Mouse (Mus musculus): Measurements from ENCODE around the gene Evi2a. TPM values are rescaled to one million over a fixed set of nuclear protein-coding genes. Genes with fewer than 3 reads are reported as not detected.

The Evi2a gene
- total RNA-seq (2014; rRNA removed) (2.3 and 3.0 TPM in 2 replicates), polyA plus RNA-seq (2015; fragmentation: Nextera tagmentation; extraction: Ambion mirVana) (4.5 and 5.9 TPM in 2 replicates)

GRCm38 (mm10) chr11:79530333-79530761 lies at the start of gene Evi2a, which contains the start of gene Evi2:
Gene Evi2a, minus strand, starts transcription at chr11:79530609.
Gene Evi2, minus strand, starts transcription at chr11:79530589.
- WGBS: 81% methylated on average over 7 of the region's 7 CpGs

GRCm38 (mm10) chr11:79577741-79578140 lies 47.3 kb upstream of the Evi2a start:
- 53% methylated on average over 5 of the region's 5 CpGs for WGBS
- no peaks in the 10 kb centered on the region for H3K4me1 ChIP-seq (ENCODE audit: insufficient read depth, low read length)
- peak; percentile 90 for DNase-seq (ENCODE audit: low spot score)
- peak overlapping the region; percentile 32; the same call in 1 of the 2 replicates for H3K27ac ChIP-seq
- H3K27me3 ChIP-seq (ENCODE audit: insufficient read depth, low read length): no peaks in the 10 kb centered on the region
- H3K4me3 ChIP-seq (ENCODE audit: low read length): no peak overlapping the region
- peak; percentile 88 for TF ChIP-seq CTCF (IDR thresholded peaks at IDR 0.05; ENCODE audit: low read depth)
- H3K4me2 ChIP-seq (ENCODE audit: low read depth, low read length): no peak overlapping the region
- no peak overlapping the region for H3K9ac ChIP-seq (replicated peaks; ENCODE audit: low read length)
- peak; percentile 74 for ATAC-seq
- peaks cover 22% of the 10 kb centered on the region; the same call in 1 of the 2 replicates for H3K36me3 ChIP-seq (ENCODE audit: insufficient read depth, low read length)
- H3K9me3 ChIP-seq (ENCODE audit: low read length): no peaks in the 10 kb centered on the region

More at GRCm38 (mm10) chr11:79530333-79530761, at the start of gene Evi2a, which contains the start of gene Evi2:
- 0 out of 2 replicates have a peak, but pooled peaks cover 4% of the 10 kb centered on the region for H3K4me1 ChIP-seq (ENCODE audit: insufficient read depth, low read length)
- no peaks in the 10 kb centered on the region for H3K9me3 ChIP-seq (ENCODE audit: low read length)
- no peak within 1 kb of the TSS for H3K9ac ChIP-seq (replicated peaks; ENCODE audit: low read length)
- H3K27me3 ChIP-seq (ENCODE audit: insufficient read depth, low read length): no peaks in the 10 kb centered on the region
- H3K27ac ChIP-seq: no peak within 1 kb of the TSS
- H3K4me3 ChIP-seq (ENCODE audit: low read length): no peak within 1 kb of the TSS
- H3K4me2 ChIP-seq (ENCODE audit: low read depth, low read length): no peak within 1 kb of the TSS
- TF ChIP-seq CTCF (IDR thresholded peaks at IDR 0.05; ENCODE audit: low read depth): no peak
- DNase-seq (ENCODE audit: low spot score) (no peak), ATAC-seq (no peak)
- H3K36me3 ChIP-seq (ENCODE audit: insufficient read depth, low read length): no peaks in the 10 kb centered on the region; the same call in 1 of the 2 replicates

GRCm38 (mm10) chr11:79575383-79576073 lies 45.1 kb upstream of the Evi2a start:
- Histone ChIP-seq H3K4me1 (ENCODE audit: insufficient read depth, low read length) (no peaks in the 10 kb centered on the region), H3K9me3 (ENCODE audit: low read length) (no peaks in the 10 kb centered on the region), H3K4me3 (ENCODE audit: low read length) (no peak overlapping the region), H3K4me2 (ENCODE audit: low read depth, low read length) (no peak overlapping the region), H3K36me3 (ENCODE audit: insufficient read depth, low read length) (peaks cover 30% of the 10 kb centered on the region), H3K27me3 (ENCODE audit: insufficient read depth, low read length) (no peaks in the 10 kb centered on the region), H3K27ac (0 out of 2 replicates have a peak overlapping the region, but pooled peaks have one; percentile 1), H3K9ac (replicated peaks; ENCODE audit: low read length) (no peak overlapping the region)
- 77% methylated on average over 14 of the region's 14 CpGs for WGBS
- DNase-seq (ENCODE audit: low spot score): peak; percentile 25
- no peak for ATAC-seq
- no peak for TF ChIP-seq CTCF (IDR thresholded peaks at IDR 0.05; ENCODE audit: low read depth)

GRCm38 (mm10) chr11:79573836-79574235 lies 43.4 kb upstream of the Evi2a start:
- 69% methylated on average over 3 of the region's 3 CpGs for WGBS
- Histone ChIP-seq H3K4me3 (ENCODE audit: low read length) (no peak overlapping the region), H3K36me3 (ENCODE audit: insufficient read depth, low read length) (peaks cover 33% of the 10 kb centered on the region), H3K27me3 (ENCODE audit: insufficient read depth, low read length) (no peaks in the 10 kb centered on the region), H3K9ac (replicated peaks; ENCODE audit: low read length) (no peak overlapping the region), H3K9me3 (ENCODE audit: low read length) (no peaks in the 10 kb centered on the region), H3K27ac (no peak overlapping the region), H3K4me1 (ENCODE audit: insufficient read depth, low read length) (no peaks in the 10 kb centered on the region), H3K4me2 (ENCODE audit: low read depth, low read length) (no peak overlapping the region)
- TF ChIP-seq CTCF (IDR thresholded peaks at IDR 0.05; ENCODE audit: low read depth): no peak
- DNase-seq (ENCODE audit: low spot score): no peak
- ATAC-seq: no peak

- peaks cover 51% of the 10 kb centered on the region for H3K36me3 ChIP-seq (ENCODE audit: insufficient read depth, low read length)
- H3K9ac ChIP-seq (replicated peaks; ENCODE audit: low read length): no peak overlapping the region
- DNase-seq (ENCODE audit: low spot score): no peak
- ATAC-seq: no peak
- H3K4me1 ChIP-seq (ENCODE audit: insufficient read depth, low read length): no peaks in the 10 kb centered on the region
- H3K27ac ChIP-seq: no peak overlapping the region
- H3K27me3 ChIP-seq (ENCODE audit: insufficient read depth, low read length): no peaks in the 10 kb centered on the region
- no peak overlapping the region for H3K4me2 ChIP-seq (ENCODE audit: low read depth, low read length)
- no peak overlapping the region for H3K4me3 ChIP-seq (ENCODE audit: low read length)
- 85% methylated on average over 2 of the region's 2 CpGs for WGBS
- TF ChIP-seq CTCF (IDR thresholded peaks at IDR 0.05; ENCODE audit: low read depth): no peak
- no peaks in the 10 kb centered on the region for H3K9me3 ChIP-seq (ENCODE audit: low read length)
Measured at GRCm38 (mm10) chr11:79570319-79570718, 39.9 kb upstream of the Evi2a start.

- H3K4me1 ChIP-seq (ENCODE audit: insufficient read depth, low read length): no peaks in the 10 kb centered on the region
- no peak overlapping the region for H3K27ac ChIP-seq
- no peaks in the 10 kb centered on the region for H3K27me3 ChIP-seq (ENCODE audit: insufficient read depth, low read length)
- peaks cover 51% of the 10 kb centered on the region for H3K36me3 ChIP-seq (ENCODE audit: insufficient read depth, low read length)
- WGBS: 88% methylated on average over 11 of the region's 11 CpGs
- no peaks in the 10 kb centered on the region for H3K9me3 ChIP-seq (ENCODE audit: low read length)
- DNase-seq (ENCODE audit: low spot score) (no peak), ATAC-seq (no peak)
- H3K4me3 ChIP-seq (ENCODE audit: low read length): no peak overlapping the region
- no peak overlapping the region for H3K4me2 ChIP-seq (ENCODE audit: low read depth, low read length)
- H3K9ac ChIP-seq (replicated peaks; ENCODE audit: low read length): no peak overlapping the region
- no peak for TF ChIP-seq CTCF (IDR thresholded peaks at IDR 0.05; ENCODE audit: low read depth)
Measured at GRCm38 (mm10) chr11:79568197-79568911, 37.9 kb upstream of the Evi2a start.

Measured in hindbrain, postnatal 0 days (tissue).